Mouse (Mus musculus): ENCODE measurements around the gene Vpreb3.
A peak's percentile ranks its signal among the peaks of the same experiment; 100 is the strongest.

Vpreb3 gene

GRCm38 (mm10) chr10:75942736-75943477, at the start of gene Vpreb3:
TSS of gene Vpreb3 (plus strand) at chr10:75943057.
- no peak for DNase-seq (ENCODE audit: low spot score)

GRCm38 (mm10) chr10:75893089-75893750, 49.6 kb upstream of the Vpreb3 start, which contains the start of gene Derl3:
TSS of gene Derl3 (plus strand) at chr10:75893413.
- DNase-seq (ENCODE audit: low spot score), result peak; percentile 97

- DNase-seq (ENCODE audit: low spot score), result no peak
Observed at GRCm38 (mm10) chr10:75894601-75895000, 48.3 kb upstream of the Vpreb3 start.

GRCm38 (mm10) chr10:75895730-75896129, 47.1 kb upstream of the Vpreb3 start:
- DNase-seq (ENCODE audit: low spot score), result no peak

GRCm38 (mm10) chr10:75896208-75896607, 46.6 kb upstream of the Vpreb3 start:
- DNase-seq (ENCODE audit: low spot score), result no peak

GRCm38 (mm10) chr10:75897373-75897772, 45.5 kb upstream of the Vpreb3 start:
- DNase-seq (ENCODE audit: low spot score), result no peak

- DNase-seq (ENCODE audit: low spot score), result no peak
Observed at GRCm38 (mm10) chr10:75898039-75898564, 44.8 kb upstream of the Vpreb3 start.

GRCm38 (mm10) chr10:75898846-75899245, 44.0 kb upstream of the Vpreb3 start:
- peak; percentile 26 for DNase-seq (ENCODE audit: low spot score)

- no peak for DNase-seq (ENCODE audit: low spot score)
Observed at GRCm38 (mm10) chr10:75904391-75904790, 38.5 kb upstream of the Vpreb3 start.

- no peak for DNase-seq (ENCODE audit: low spot score)
Observed at GRCm38 (mm10) chr10:75906882-75907281, 36.0 kb upstream of the Vpreb3 start.

GRCm38 (mm10) chr10:75910698-75911097, 32.2 kb upstream of the Vpreb3 start:
- no peak for DNase-seq (ENCODE audit: low spot score)

GRCm38 (mm10) chr10:75913013-75913589, 29.8 kb upstream of the Vpreb3 start:
- peak; percentile 38 for DNase-seq (ENCODE audit: low spot score)

GRCm38 (mm10) chr10:75915557-75915956, 27.3 kb upstream of the Vpreb3 start:
- no peak for DNase-seq (ENCODE audit: low spot score)

GRCm38 (mm10) chr10:75916840-75917239, 26.0 kb upstream of the Vpreb3 start:
- DNase-seq (ENCODE audit: low spot score), result no peak

- DNase-seq (ENCODE audit: low spot score), result no peak
Observed at GRCm38 (mm10) chr10:75919026-75919425, 23.8 kb upstream of the Vpreb3 start.

GRCm38 (mm10) chr10:75921026-75921725, 21.7 kb upstream of the Vpreb3 start, which contains the start of gene Smarcb1:
TSS of gene Smarcb1 (minus strand) at chr10:75921617.
- peak; percentile 90 for DNase-seq (ENCODE audit: low spot score)

- DNase-seq (ENCODE audit: low spot score), result no peak
Observed at GRCm38 (mm10) chr10:75921726-75922560, 20.9 kb upstream of the Vpreb3 start.

- DNase-seq (ENCODE audit: low spot score), result no peak
Observed at GRCm38 (mm10) chr10:75924324-75924723, 18.5 kb upstream of the Vpreb3 start.

GRCm38 (mm10) chr10:75926396-75926795, 16.5 kb upstream of the Vpreb3 start:
- no peak for DNase-seq (ENCODE audit: low spot score)

- peak; percentile 26 for DNase-seq (ENCODE audit: low spot score)
Observed at GRCm38 (mm10) chr10:75930304-75930703, 12.6 kb upstream of the Vpreb3 start.

GRCm38 (mm10) chr10:75931311-75931710, 11.5 kb upstream of the Vpreb3 start:
- no peak for DNase-seq (ENCODE audit: low spot score)

Measured in yolk sac, embryonic 10.5 days (tissue).